Mouse (Mus musculus) heart, embryonic 12.5 days (tissue): ENCODE results near the gene Nosip. TPM values are rescaled to one million over a fixed set of nuclear protein-coding genes. Genes with fewer than 3 reads are reported as not detected.

Source experiments
- ATAC-seq: fragments of 200-750 bp; cut with Nextera tagmentation; 2 replicates; pipeline ENCODE4 v1.8.0; 2017; ENCODE audit warnings: moderate TSS enrichment, moderate library complexity; ENCODE audit not compliant: insufficient number of reproducible peaks, low FRiP score
- H3K27ac ChIP-seq: fragments of 300-500 bp; sonication (generic); 2 replicates; pipeline ENCODE4 v1.5.1; 2016; ENCODE audit warnings: mild to moderate bottlenecking, moderate library complexity; ENCODE audit not compliant: poor library complexity, severe bottlenecking
- H3K27me3 ChIP-seq: fragments of 300-500 bp; sonication (generic); replicated peaks from 2 replicates; pipeline ENCODE4 v1.6.1; 2016; ENCODE audit warnings: mild to moderate bottlenecking, moderate library complexity
- H3K36me3 ChIP-seq: fragments of 300-500 bp; sonication (generic); 2 replicates; pipeline ENCODE4 v1.6.1; 2016; ENCODE audit warnings: mild to moderate bottlenecking, moderate library complexity
- H3K4me1 ChIP-seq: fragments of 300-500 bp; sonication (generic); replicated peaks from 2 replicates; pipeline ENCODE4 v1.6.1; 2016; ENCODE audit warnings: mild to moderate bottlenecking
- H3K4me2 ChIP-seq: fragments of 300-500 bp; sonication (generic); 2 replicates; pipeline ENCODE4 v1.6.1; 2016; ENCODE audit warnings: mild to moderate bottlenecking, moderate library complexity
- H3K4me3 ChIP-seq: fragments of 300-500 bp; sonication (generic); 2 replicates; pipeline ENCODE4 v1.5.1; 2016; ENCODE audit warnings: mild to moderate bottlenecking
- H3K9ac ChIP-seq: fragments of 300-500 bp; sonication (generic); 2 replicates; pipeline ENCODE4 v1.6.1; 2016; ENCODE audit warnings: mild to moderate bottlenecking, moderate library complexity
- H3K9me3 ChIP-seq: fragments of 300-500 bp; sonication (generic); replicated peaks from 2 replicates; pipeline ENCODE4 v1.6.1; 2016; ENCODE audit warnings: mild to moderate bottlenecking, moderate library complexity
- WGBS: fragments of 180-500 bp; shearing (Covaris S2); methylation state at CpG from one replicate; pipeline ENCODE4 v1.1.7; 2016; 5-methylcytosine and 5-hydroxymethylcytosine counted together
- polyA plus RNA-seq: library from polyadenylated mRNA; unstranded; fragments of >200 nt; fragmentation: Nextera tagmentation; extraction: Ambion mirVana; gene quantifications from 2 replicates; pipeline ENCODE4 v1.2.1, GENCODE M21; 2016

Gene Nosip
- polyA plus RNA-seq, 1 experiment from 2014 or later: 45.7 TPM

GRCm38 (mm10) chr7:45067190-45067999, 5.2 kb downstream of the Nosip start:
- ATAC-seq: no peak
- H3K9me3 ChIP-seq: no peaks in the 10 kb centered on the region
- 75% methylated on average over 4 of the region's 4 CpGs for WGBS

GRCm38 (mm10) chr7:45068000-45068318, 5.7 kb downstream of the Nosip start:
- WGBS: 28% methylated on average over 5 of the region's 5 CpGs
- no peak overlapping the region for H3K9ac ChIP-seq
- ATAC-seq: no peak; the same call in 1 of the 2 replicates
- H3K27me3 ChIP-seq: no peaks in the 10 kb centered on the region
- H3K4me2 ChIP-seq: no peak overlapping the region
- no peaks in the 10 kb centered on the region for H3K9me3 ChIP-seq
- H3K36me3 ChIP-seq: no peaks in the 10 kb centered on the region
- H3K4me1 ChIP-seq: peaks cover 11% of the 10 kb centered on the region; the same call in 1 of the 2 replicates
- no peak overlapping the region for H3K27ac ChIP-seq
- H3K4me3 ChIP-seq: no peak overlapping the region

More at GRCm38 (mm10) chr7:45067190-45067999, 5.2 kb downstream of the Nosip start:
- Histone ChIP-seq H3K27me3 (no peaks in the 10 kb centered on the region), H3K4me2 (no peak overlapping the region), H3K36me3 (no peaks in the 10 kb centered on the region), H3K4me3 (no peak overlapping the region), H3K9ac (no peak overlapping the region), H3K4me1 (peaks cover 12% of the 10 kb centered on the region; the same call in 1 of the 2 replicates), H3K27ac (no peak overlapping the region)

GRCm38 (mm10) chr7:45069671-45070070, 7.4 kb downstream of the Nosip start:
- ATAC-seq: no peak
- H3K4me3 ChIP-seq: no peak overlapping the region
- H3K9ac ChIP-seq: no peak overlapping the region
- H3K27ac ChIP-seq: no peak overlapping the region
- peaks cover 14% of the 10 kb centered on the region; the same call in 1 of the 2 replicates for H3K36me3 ChIP-seq
- peaks cover 5% of the 10 kb centered on the region for H3K4me1 ChIP-seq
- H3K27me3 ChIP-seq: no peaks in the 10 kb centered on the region
- 66% methylated on average over 2 of the region's 2 CpGs for WGBS
- H3K4me2 ChIP-seq: no peak overlapping the region
- no peaks in the 10 kb centered on the region for H3K9me3 ChIP-seq

GRCm38 (mm10) chr7:45072230-45072629, 10.0 kb downstream of the Nosip start:
- H3K9ac ChIP-seq: no peak overlapping the region
- no peak for ATAC-seq
- peaks cover 32% of the 10 kb centered on the region for H3K36me3 ChIP-seq
- no peak overlapping the region for H3K4me3 ChIP-seq
- no peak overlapping the region for H3K27ac ChIP-seq
- H3K4me1 ChIP-seq: peaks cover 22% of the 10 kb centered on the region
- H3K4me2 ChIP-seq: no peak overlapping the region
- H3K9me3 ChIP-seq: no peaks in the 10 kb centered on the region
- WGBS: 83% methylated on average over 2 of the region's 2 CpGs
- H3K27me3 ChIP-seq: no peaks in the 10 kb centered on the region

GRCm38 (mm10) chr7:45073171-45073707, 11.0 kb downstream of the Nosip start:
- no peaks in the 10 kb centered on the region for H3K9me3 ChIP-seq
- 67% methylated on average over 7 of the region's 7 CpGs for WGBS
- H3K4me2 ChIP-seq: no peak overlapping the region
- no peak for ATAC-seq
- H3K4me3 ChIP-seq: no peak overlapping the region
- no peak overlapping the region for H3K27ac ChIP-seq
- H3K36me3 ChIP-seq: peaks cover 40% of the 10 kb centered on the region
- H3K9ac ChIP-seq: peak overlapping the region; percentile 23; the same call in 1 of the 2 replicates
- H3K27me3 ChIP-seq: no peaks in the 10 kb centered on the region
- peaks cover 22% of the 10 kb centered on the region for H3K4me1 ChIP-seq

GRCm38 (mm10) chr7:45073949-45074348, 11.7 kb downstream of the Nosip start:
- H3K4me3 ChIP-seq: no peak overlapping the region
- H3K27me3 ChIP-seq: no peaks in the 10 kb centered on the region
- H3K27ac ChIP-seq: no peak overlapping the region
- no peak for ATAC-seq
- peaks cover 40% of the 10 kb centered on the region for H3K36me3 ChIP-seq
- no peaks in the 10 kb centered on the region for H3K9me3 ChIP-seq
- no peak overlapping the region for H3K9ac ChIP-seq
- no peak overlapping the region for H3K4me2 ChIP-seq
- WGBS: 88% methylated on average over 12 of the region's 12 CpGs
- H3K4me1 ChIP-seq: peaks cover 26% of the 10 kb centered on the region

- Histone ChIP-seq H3K4me3 (no peak overlapping the region), H3K9ac (0 out of 2 replicates have a peak overlapping the region, but pooled peaks have one; percentile 48), H3K4me1 (peaks cover 30% of the 10 kb centered on the region), H3K27me3 (no peaks in the 10 kb centered on the region), H3K4me2 (no peak overlapping the region), H3K9me3 (no peaks in the 10 kb centered on the region), H3K27ac (peak overlapping the region; percentile 81), H3K36me3 (peaks cover 40% of the 10 kb centered on the region)
- 37% methylated on average over 4 of the region's 4 CpGs for WGBS
- ATAC-seq: 0 out of 2 replicates have a peak, but pooled peaks have one; percentile 29
Measured at GRCm38 (mm10) chr7:45075405-45075804, 13.2 kb downstream of the Nosip start.

GRCm38 (mm10) chr7:45076501-45076900, 14.3 kb downstream of the Nosip start:
- H3K4me3 ChIP-seq: no peak overlapping the region
- no peaks in the 10 kb centered on the region for H3K27me3 ChIP-seq
- peaks cover 4% of the 10 kb centered on the region; the same call in 1 of the 2 replicates for H3K9me3 ChIP-seq
- peaks cover 44% of the 10 kb centered on the region for H3K36me3 ChIP-seq
- H3K9ac ChIP-seq: no peak overlapping the region
- WGBS: 86% methylated on average over 30 of the region's 30 CpGs
- no peak overlapping the region for H3K4me2 ChIP-seq
- H3K27ac ChIP-seq: no peak overlapping the region
- H3K4me1 ChIP-seq: peaks cover 30% of the 10 kb centered on the region
- 0 out of 2 replicates have a peak, but pooled peaks have one; percentile 9 for ATAC-seq

GRCm38 (mm10) chr7:45077322-45077721, 15.1 kb downstream of the Nosip start:
- peaks cover 30% of the 10 kb centered on the region for H3K4me1 ChIP-seq
- no peak overlapping the region for H3K9ac ChIP-seq
- no peak overlapping the region for H3K4me2 ChIP-seq
- H3K4me3 ChIP-seq: no peak overlapping the region
- H3K36me3 ChIP-seq: peaks cover 46% of the 10 kb centered on the region
- no peak for ATAC-seq
- H3K27ac ChIP-seq: no peak overlapping the region
- H3K9me3 ChIP-seq: peaks cover 4% of the 10 kb centered on the region; the same call in 1 of the 2 replicates
- no peaks in the 10 kb centered on the region for H3K27me3 ChIP-seq
- 85% methylated on average over 14 of the region's 14 CpGs for WGBS

- Histone ChIP-seq H3K27me3 (no peaks in the 10 kb centered on the region), H3K27ac (no peak overlapping the region), H3K9me3 (peaks cover 4% of the 10 kb centered on the region; the same call in 1 of the 2 replicates), H3K4me3 (no peak overlapping the region), H3K4me2 (no peak overlapping the region), H3K36me3 (peaks cover 51% of the 10 kb centered on the region), H3K4me1 (peaks cover 34% of the 10 kb centered on the region), H3K9ac (no peak overlapping the region)
- ATAC-seq: no peak
- WGBS: 92% methylated on average over 2 of the region's 2 CpGs
Measured at GRCm38 (mm10) chr7:45077829-45078228, 15.6 kb downstream of the Nosip start.

GRCm38 (mm10) chr7:45078513-45078912, 16.3 kb downstream of the Nosip start:
- H3K36me3 ChIP-seq: peaks cover 56% of the 10 kb centered on the region
- 28% methylated on average over 9 of the region's 9 CpGs for WGBS
- no peak for ATAC-seq
- H3K4me3 ChIP-seq: no peak overlapping the region
- H3K27ac ChIP-seq: no peak overlapping the region
- no peak overlapping the region for H3K9ac ChIP-seq
- peaks cover 4% of the 10 kb centered on the region; the same call in 1 of the 2 replicates for H3K9me3 ChIP-seq
- H3K27me3 ChIP-seq: no peaks in the 10 kb centered on the region
- no peak overlapping the region for H3K4me2 ChIP-seq
- peaks cover 35% of the 10 kb centered on the region for H3K4me1 ChIP-seq
